Mouse (Mus musculus) liver, embryonic 16.5 days (tissue): ENCODE measurements around the gene Cpm. TPM values are rescaled to one million over a fixed set of nuclear protein-coding genes. Genes with fewer than 3 reads are reported as not detected.
"Not testable (repeated sequence)": the region's sequence is repeated elsewhere in the genome, so short reads cannot be mapped to it uniquely, and the experiment has no call there.

ENCODE experiments used
- ATAC-seq: fragments of 200-750 bp; cut with Nextera tagmentation; 2 replicates; pipeline ENCODE4 v1.8.0; 2017; ENCODE audit warnings: low read depth, mild to moderate bottlenecking, moderate number of reproducible peaks, moderate library complexity
- H3K27ac ChIP-seq: fragments of 300-500 bp; sonication (generic); 2 replicates; pipeline ENCODE4 v1.5.1; 2014; ENCODE audit warnings: mild to moderate bottlenecking, low read length
- H3K27me3 ChIP-seq: fragments of 300-500 bp; sonication (generic); 2 replicates; pipeline ENCODE4 v1.6.1; 2014; ENCODE audit warnings: low read depth, low read length, mixed read lengths; ENCODE audit not compliant: control insufficient read depth, insufficient read depth
- H3K36me3 ChIP-seq: fragments of 300-500 bp; sonication (generic); 2 replicates; pipeline ENCODE4 v1.6.1; 2014; ENCODE audit warnings: mild to moderate bottlenecking; ENCODE audit not compliant: control insufficient read depth, insufficient read depth
- H3K4me1 ChIP-seq: fragments of 300-500 bp; sonication (generic); 2 replicates; pipeline ENCODE4 v1.6.1; 2014; ENCODE audit warnings: low read depth, low read length, mixed read lengths; ENCODE audit not compliant: control insufficient read depth
- H3K4me2 ChIP-seq: fragments of 300-500 bp; sonication (generic); 2 replicates; pipeline ENCODE4 v1.6.1; 2014; ENCODE audit warnings: low read depth, low read length, mixed read lengths
- H3K4me3 ChIP-seq: fragments of 300-500 bp; sonication (generic); 2 replicates; pipeline ENCODE4 v1.5.1; 2014; ENCODE audit warnings: low read depth, mild to moderate bottlenecking, low read length
- H3K9ac ChIP-seq: fragments of 300-500 bp; sonication (generic); 2 replicates; pipeline ENCODE4 v1.6.1; 2014; ENCODE audit warnings: low read depth, low read length
- H3K9me3 ChIP-seq: fragments of 300-500 bp; sonication (generic); replicated peaks from 2 replicates; pipeline ENCODE4 v1.6.1; 2016; ENCODE audit warnings: low read length; ENCODE audit not compliant: control insufficient read depth
- WGBS: fragments of 180-500 bp; shearing (Covaris S2); extraction: QIAGEN DNeasy Blood & Tissue Kit; methylation state at CpG from one replicate; pipeline ENCODE4 v1.1.7; 2014; ENCODE audit not compliant: insufficient replicate concordance; 5-methylcytosine and 5-hydroxymethylcytosine counted together
- polyA plus RNA-seq: library from polyadenylated mRNA; unstranded; fragments of >200 nt; fragmentation: Nextera tagmentation; extraction: Ambion mirVana; gene quantifications from 2 replicates; pipeline ENCODE4 v1.2.1, GENCODE M21; 2015

Gene Cpm
- polyA plus RNA-seq, 1 experiment from 2014 or later, result 61.6 TPM

GRCm38 (mm10) chr10:117728574-117728973 is 99.3 kb downstream of the Cpm start:
- peaks cover 26% of the 10 kb centered on the region for H3K4me1 ChIP-seq
- H3K36me3 ChIP-seq, result no peaks in the 10 kb centered on the region
- no peaks in the 10 kb centered on the region for H3K27me3 ChIP-seq
- no peak overlapping the region for H3K27ac ChIP-seq
- no peak for ATAC-seq
- H3K4me2 ChIP-seq, result no peak overlapping the region
- H3K9ac ChIP-seq, result no peak overlapping the region
- no peaks in the 10 kb centered on the region for H3K9me3 ChIP-seq
- no peak overlapping the region for H3K4me3 ChIP-seq
- 70% methylated on average over 5 of the region's 5 CpGs for WGBS

- Histone ChIP-seq H3K27ac (no peak overlapping the region), H3K9me3 (no peaks in the 10 kb centered on the region), H3K36me3 (no peaks in the 10 kb centered on the region), H3K4me2 (no peak overlapping the region), H3K4me3 (no peak overlapping the region), H3K4me1 (peaks cover 26% of the 10 kb centered on the region), H3K27me3 (no peaks in the 10 kb centered on the region), H3K9ac (no peak overlapping the region)
- 58% methylated on average over 11 of the region's 11 CpGs for WGBS
- ATAC-seq, result peak; percentile 45
Observed at GRCm38 (mm10) chr10:117729139-117729814, 100.0 kb downstream of the Cpm start.

DNA sequence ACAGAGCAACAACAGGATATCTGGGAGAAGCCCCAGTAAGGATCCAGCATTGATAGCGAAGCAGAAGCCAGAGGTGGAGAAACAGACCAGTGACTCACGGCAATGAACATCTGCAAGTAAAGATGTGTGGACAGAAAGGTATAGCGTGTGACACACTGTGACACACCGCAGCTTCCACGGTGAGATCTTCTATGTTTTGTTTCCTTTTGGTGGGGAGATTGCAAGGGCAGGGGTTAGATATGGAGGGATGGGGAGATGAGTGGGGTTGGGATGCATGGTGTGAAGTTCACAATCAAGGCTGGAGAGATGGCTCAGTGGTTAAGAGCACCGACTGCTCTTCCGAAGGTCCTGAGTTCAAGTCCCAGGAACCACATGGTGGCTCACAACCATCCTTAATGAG is 100.8 kb downstream of the Cpm start:
- Histone ChIP-seq H3K27me3 (no peaks in the 10 kb centered on the region), H3K36me3 (no peaks in the 10 kb centered on the region), H3K27ac (no peak overlapping the region), H3K9ac (no peak overlapping the region), H3K4me2 (no peak overlapping the region), H3K4me1 (peaks cover 26% of the 10 kb centered on the region), H3K4me3 (no peak overlapping the region), H3K9me3 (no peaks in the 10 kb centered on the region)
- no peak for ATAC-seq
- 83% methylated on average over 7 of the region's 7 CpGs for WGBS

GRCm38 (mm10) chr10:117730637-117731203 is 101.4 kb downstream of the Cpm start:
- Histone ChIP-seq H3K4me3 (no peak overlapping the region), H3K4me1 (peaks cover 26% of the 10 kb centered on the region), H3K9me3 (no peaks in the 10 kb centered on the region), H3K4me2 (no peak overlapping the region), H3K27ac (no peak overlapping the region), H3K27me3 (no peaks in the 10 kb centered on the region), H3K9ac (no peak overlapping the region), H3K36me3 (no peaks in the 10 kb centered on the region)
- WGBS, result 79% methylated on average over 12 of the region's 12 CpGs
- ATAC-seq, result no peak

- H3K9me3 ChIP-seq, result no peaks in the 10 kb centered on the region
- peak overlapping the region; percentile 19; the same call in 1 of the 2 replicates for H3K4me2 ChIP-seq
- peaks cover 26% of the 10 kb centered on the region for H3K4me1 ChIP-seq
- 28% methylated on average over 14 of the region's 15 CpGs for WGBS
- no peaks in the 10 kb centered on the region for H3K27me3 ChIP-seq
- peak; percentile 49 for ATAC-seq
- H3K9ac ChIP-seq, result no peak overlapping the region
- H3K36me3 ChIP-seq, result no peaks in the 10 kb centered on the region
- no peak overlapping the region for H3K4me3 ChIP-seq
- peak overlapping the region; percentile 39; the same call in 1 of the 2 replicates for H3K27ac ChIP-seq
Observed at GRCm38 (mm10) chr10:117731244-117732101, 102.2 kb downstream of the Cpm start.

DNA sequence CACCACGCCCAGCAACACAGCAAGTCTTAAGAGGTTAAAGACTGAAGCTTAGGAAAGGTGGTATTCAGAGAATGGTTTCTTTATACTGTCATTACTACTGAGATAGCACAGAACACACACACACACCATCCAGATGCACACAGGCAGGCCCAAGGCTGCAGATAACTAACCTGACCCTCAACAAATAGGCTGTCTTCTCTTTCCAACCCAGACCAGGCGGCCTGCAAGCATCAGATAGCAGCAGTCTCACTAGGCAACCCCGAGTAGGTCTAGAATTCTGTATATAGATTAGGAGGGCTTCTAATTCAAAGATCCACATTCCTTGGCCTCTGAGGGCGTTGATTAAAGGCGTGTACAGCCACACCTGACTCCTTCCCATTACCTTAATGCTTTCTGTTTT is 102.9 kb downstream of the Cpm start:
- WGBS, result 38% methylated on average over 5 of the region's 5 CpGs
- no peaks in the 10 kb centered on the region for H3K27me3 ChIP-seq
- H3K27ac ChIP-seq, result peak overlapping the region; percentile 18; the same call in 1 of the 2 replicates
- H3K4me1 ChIP-seq, result peaks cover 26% of the 10 kb centered on the region
- no peak overlapping the region for H3K9ac ChIP-seq
- no peak overlapping the region for H3K4me2 ChIP-seq
- no peaks in the 10 kb centered on the region for H3K9me3 ChIP-seq
- no peak overlapping the region for H3K4me3 ChIP-seq
- peak; percentile 84 for ATAC-seq
- H3K36me3 ChIP-seq, result no peaks in the 10 kb centered on the region

DNA sequence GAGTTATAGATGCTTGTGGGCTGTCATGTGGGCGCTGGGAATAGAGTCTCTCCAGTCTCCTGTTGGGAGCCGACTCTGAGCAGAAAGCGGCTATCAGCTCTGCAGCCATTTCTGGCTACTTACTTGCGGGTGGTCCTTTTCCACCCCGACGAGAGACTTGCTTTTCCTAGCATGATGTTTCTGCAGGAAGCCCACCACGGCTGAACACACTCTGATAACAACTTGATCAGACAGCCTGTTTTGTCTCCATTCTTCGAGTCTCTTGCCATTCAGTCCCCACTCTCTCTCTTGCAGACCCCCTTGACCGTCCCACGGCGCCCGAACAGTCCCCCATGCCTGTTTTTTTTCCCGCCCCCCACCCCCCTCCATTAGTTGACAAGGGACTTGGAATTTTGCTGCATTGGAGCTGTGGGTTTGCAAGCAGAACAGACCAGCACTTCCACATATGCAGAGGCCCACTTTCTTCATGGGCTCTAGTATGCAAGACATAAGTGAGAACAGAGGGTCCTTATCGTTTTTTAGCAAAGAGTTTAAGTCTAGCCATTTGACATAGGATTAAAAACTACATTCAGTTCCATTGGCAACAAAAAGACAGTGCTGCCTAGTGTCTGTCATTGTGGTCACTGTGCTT is 103.8 kb downstream of the Cpm start:
- Histone ChIP-seq H3K9me3 (no peaks in the 10 kb centered on the region), H3K9ac (no peak overlapping the region), H3K27ac (no peak overlapping the region), H3K4me1 (peaks cover 27% of the 10 kb centered on the region), H3K4me2 (no peak overlapping the region; the same call in 1 of the 2 replicates), H3K27me3 (no peaks in the 10 kb centered on the region), H3K36me3 (no peaks in the 10 kb centered on the region), H3K4me3 (no peak overlapping the region)
- 45% methylated on average over 14 of the region's 14 CpGs for WGBS
- no peak for ATAC-seq

- H3K4me2 ChIP-seq, H3K9me3 ChIP-seq, ATAC-seq, H3K27me3 ChIP-seq, H3K4me3 ChIP-seq, H3K36me3 ChIP-seq, H3K27ac ChIP-seq, H3K9ac ChIP-seq: not testable (repeated sequence)
- H3K4me1 ChIP-seq, result peaks cover 32% of the 10 kb centered on the region
- 19% methylated on average over 8 of the region's 8 CpGs for WGBS
Observed at GRCm38 (mm10) chr10:117733626-117734025, 104.3 kb downstream of the Cpm start.
